In the genomic region with DNA sequence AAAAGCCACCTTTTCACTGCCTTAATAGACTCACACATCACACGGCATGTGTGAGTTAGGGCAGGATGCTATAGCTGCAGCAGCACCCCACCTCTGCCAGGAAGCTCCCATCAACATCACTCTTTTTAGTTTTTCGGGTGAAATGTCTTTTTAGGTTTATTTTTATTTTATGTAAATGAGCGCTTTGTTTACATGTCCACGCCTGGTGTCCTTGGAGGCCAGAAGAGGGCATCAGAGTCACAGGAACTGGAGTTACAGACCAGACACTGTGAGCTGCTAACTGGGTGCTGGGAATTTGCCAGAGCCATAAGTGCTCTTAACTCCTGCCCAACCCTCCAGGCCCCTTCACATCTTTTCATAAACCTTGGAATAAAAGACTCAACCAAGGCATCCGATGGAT, we compare ENCODE assay signal across 27 mouse cellular contexts. TPM values are rescaled to one million over a fixed set of nuclear protein-coding genes. Genes with fewer than 3 reads are reported as not detected.
DNase-seq lines count a peak whose midpoint lies in the region; ATAC-seq and TF ChIP-seq lines count a peak whose summit lies in the region.
"Had no signal": no experiment of that assay in that cellular context is flagged by ENCODE, and none has a peak within 500 bp of the region (broad histone marks: within the 10 kb centered on the region; RNA-seq: fewer than 3 reads in every experiment).

No protein-coding gene starts in this region.

- H3K27me3 ChIP-seq in intestine, postnatal 0 days (replicated peaks; ENCODE audit: control insufficient read depth, insufficient read depth, low read length): no peaks in the 10 kb centered on the region
- H3K27me3 ChIP-seq in intestine, embryonic 16.5 days (replicated peaks; ENCODE audit: control insufficient read depth, insufficient read depth, low read length): no peaks in the 10 kb centered on the region
- no peaks in the 10 kb centered on the region for H3K27me3 ChIP-seq in lung, postnatal 0 days (replicated peaks; ENCODE audit: insufficient read depth, low read length)
- no peaks in the 10 kb centered on the region for H3K27me3 ChIP-seq in stomach, postnatal 0 days (ENCODE audit: control insufficient read depth, insufficient read depth, low read length)
- H3K27me3 ChIP-seq: intestine, embryonic 15.5 days; kidney, embryonic 15.5 days; neural tube, embryonic 13.5 days; stomach, embryonic 15.5 days had no signal

- no peak overlapping the region for H3K9ac ChIP-seq in intestine, postnatal 0 days (ENCODE audit: low read depth, low read length)
- no peak overlapping the region for H3K9ac ChIP-seq in intestine, embryonic 16.5 days (ENCODE audit: low read depth, low read length)
- no peak overlapping the region for H3K9ac ChIP-seq in lung, postnatal 0 days (replicated peaks; ENCODE audit: low read depth)
- H3K9ac ChIP-seq in stomach, postnatal 0 days (ENCODE audit: low read length): no peak overlapping the region
- H3K9ac ChIP-seq: embryonic facial prominence, embryonic 13.5 days; hindbrain, embryonic 15.5 days; intestine, embryonic 15.5 days; kidney, embryonic 15.5 days; neural tube, embryonic 13.5 days; stomach, embryonic 15.5 days had no signal

- TF ChIP-seq EP300 in lung, postnatal 0 days (IDR thresholded peaks at IDR 0.05): no peak
- no peak for TF ChIP-seq EP300 in stomach, postnatal 0 days (optimal IDR thresholded peaks at IDR 0.05)

- peaks cover 14% of the 10 kb centered on the region; the same call in 1 of the 2 replicates for H3K36me3 ChIP-seq in intestine, postnatal 0 days (ENCODE audit: control insufficient read depth, insufficient read depth)
- no peaks in the 10 kb centered on the region for H3K36me3 ChIP-seq in intestine, embryonic 16.5 days (ENCODE audit: control insufficient read depth, insufficient read depth, low read length)
- no peaks in the 10 kb centered on the region for H3K36me3 ChIP-seq in lung, postnatal 0 days (ENCODE audit: insufficient read depth, low read length)
- H3K36me3 ChIP-seq in stomach, postnatal 0 days (ENCODE audit: control insufficient read depth, insufficient read depth, low read length): no peaks in the 10 kb centered on the region
- H3K36me3 ChIP-seq: embryonic facial prominence, embryonic 13.5 days; hindbrain, embryonic 15.5 days; intestine, embryonic 15.5 days; kidney, embryonic 15.5 days; neural tube, embryonic 13.5 days; stomach, embryonic 15.5 days had no signal

- WGBS in intestine, postnatal 0 days: 90% methylated on average over 5 of the region's 5 CpGs
- 86% methylated on average over 5 of the region's 5 CpGs for WGBS in intestine, embryonic 16.5 days
- WGBS in lung, postnatal 0 days: 80% methylated on average over 5 of the region's 5 CpGs
- WGBS in stomach, postnatal 0 days: 83% methylated on average over 5 of the region's 5 CpGs

- H3K27ac ChIP-seq in intestine, postnatal 0 days (ENCODE audit: low read depth, low read length): no peak overlapping the region
- H3K27ac ChIP-seq in intestine, embryonic 16.5 days (ENCODE audit: low read length): no peak overlapping the region
- no peak overlapping the region for H3K27ac ChIP-seq in lung, postnatal 0 days (ENCODE audit: low read length)
- no peak overlapping the region for H3K27ac ChIP-seq in stomach, postnatal 0 days (replicated peaks)
- H3K27ac ChIP-seq: embryonic facial prominence, embryonic 13.5 days; hindbrain, embryonic 15.5 days; intestine, embryonic 15.5 days; kidney, embryonic 15.5 days; neural tube, embryonic 13.5 days; stomach, embryonic 15.5 days had no signal

- ATAC-seq in intestine, postnatal 0 days: no peak
- no peak for ATAC-seq in intestine, embryonic 16.5 days
- ATAC-seq in lung, postnatal 0 days: no peak
- ATAC-seq in stomach, postnatal 0 days (ENCODE audit: low FRiP score, low TSS enrichment): no peak
- ATAC-seq: activated CD4-positive, CD25-positive, alpha-beta regulatory T cell, adult 4 months; forebrain, embryonic 14.5 days; intestine, embryonic 15.5 days had no signal

- H3K4me2 ChIP-seq in intestine, postnatal 0 days (replicated peaks; ENCODE audit: low read depth): no peak overlapping the region
- H3K4me2 ChIP-seq in intestine, embryonic 16.5 days (ENCODE audit: low read depth, low read length): no peak overlapping the region
- no peak overlapping the region for H3K4me2 ChIP-seq in lung, postnatal 0 days (replicated peaks; ENCODE audit: low read depth, low read length)
- H3K4me2 ChIP-seq in stomach, postnatal 0 days (replicated peaks; ENCODE audit: low read depth): no peak overlapping the region
- H3K4me2 ChIP-seq: embryonic facial prominence, embryonic 13.5 days; hindbrain, embryonic 15.5 days; intestine, embryonic 15.5 days; kidney, embryonic 15.5 days; neural tube, embryonic 13.5 days; stomach, embryonic 15.5 days had no signal

- no peak overlapping the region for H3K4me3 ChIP-seq in intestine, postnatal 0 days (ENCODE audit: low read depth, low read length)
- H3K4me3 ChIP-seq in intestine, embryonic 16.5 days (ENCODE audit: low read length): no peak overlapping the region
- H3K4me3 ChIP-seq in lung, postnatal 0 days (ENCODE audit: low read depth, low read length): no peak overlapping the region
- no peak overlapping the region for H3K4me3 ChIP-seq in stomach, postnatal 0 days (ENCODE audit: low read depth, low read length)
- H3K4me3 ChIP-seq: embryonic facial prominence, embryonic 13.5 days; erythroblast, embryonic 14.5 days; hindbrain, embryonic 15.5 days; intestine, embryonic 15.5 days; kidney, embryonic 15.5 days; myocyte; neural tube, embryonic 13.5 days; stomach, embryonic 15.5 days had no signal

- H3K4me1 ChIP-seq in intestine, postnatal 0 days (replicated peaks; ENCODE audit: control insufficient read depth, insufficient read depth, low read length): no peaks in the 10 kb centered on the region
- no peaks in the 10 kb centered on the region for H3K4me1 ChIP-seq in intestine, embryonic 16.5 days (ENCODE audit: control insufficient read depth, insufficient read depth, low read length)
- peaks cover 11% of the 10 kb centered on the region; the same call in 1 of the 2 replicates for H3K4me1 ChIP-seq in lung, postnatal 0 days (ENCODE audit: insufficient read depth, low read depth, low read length)
- no peaks in the 10 kb centered on the region for H3K4me1 ChIP-seq in stomach, postnatal 0 days (replicated peaks; ENCODE audit: control insufficient read depth, insufficient read depth)

- no peaks in the 10 kb centered on the region for H3K9me3 ChIP-seq in intestine, postnatal 0 days (ENCODE audit: control insufficient read depth)
- H3K9me3 ChIP-seq in intestine, embryonic 16.5 days (ENCODE audit: control insufficient read depth, low read length): no peaks in the 10 kb centered on the region
- no peaks in the 10 kb centered on the region for H3K9me3 ChIP-seq in lung, postnatal 0 days (ENCODE audit: low read length)
- no peaks in the 10 kb centered on the region for H3K9me3 ChIP-seq in stomach, postnatal 0 days (ENCODE audit: control insufficient read depth, low read length)
- H3K9me3 ChIP-seq: embryonic facial prominence, embryonic 13.5 days; hindbrain, embryonic 15.5 days; intestine, embryonic 15.5 days; kidney, embryonic 15.5 days; neural tube, embryonic 13.5 days; stomach, embryonic 15.5 days had no signal

- no peak for DNase-seq in lung, postnatal 0 days (ENCODE audit: low spot score)
- DNase-seq in lung, postnatal 10 days: no peak
- DNase-seq in ES-CJ7 (ENCODE audit: low read depth, low spot score): peak; percentile 34
- no peak for DNase-seq in stomach, postnatal 0 days (ENCODE audit: low spot score)
- DNase-seq in thymus, postnatal 10 days (ENCODE audit: low spot score in 2 of 2): no peak
- DNase-seq: adrenal gland, adult 8-10 months; cerebellum, postnatal 36 days; embryo, embryonic 11 days; heart, postnatal 4 days; lung, adult 18-20 months; lung, postnatal 4 days; midbrain, embryonic 14.5 days; retina, postnatal 1 day; right cerebral cortex, postnatal 4 days; thymus, adult 18-20 months had no signal

- TF ChIP-seq CTCF in intestine, postnatal 0 days (IDR thresholded peaks at IDR 0.05; ENCODE audit: low read depth): peak; percentile 33
- TF ChIP-seq CTCF in lung, postnatal 0 days (IDR thresholded peaks at IDR 0.05): 0 out of 2 replicates have a peak, but pooled peaks have one; percentile 15
- TF ChIP-seq CTCF in stomach, postnatal 0 days (IDR thresholded peaks at IDR 0.05; ENCODE audit: low read depth): peak; percentile 37

RNA-seq across cellular contexts. Expression of a gene that starts 25.9 kb away (rescaled TPM):
- 18.9 and 21.1 TPM in 2 replicates for polyA plus RNA-seq in intestine, postnatal 0 days (2015; fragmentation: Nextera tagmentation; extraction: Ambion mirVana)
- polyA plus RNA-seq in intestine, embryonic 16.5 days (2015; fragmentation: Nextera tagmentation; extraction: Ambion mirVana): 34.1 and 37.6 TPM in 2 replicates
- 19.7 and 22.1 TPM in 2 replicates for polyA plus RNA-seq in lung, postnatal 0 days (2015; fragmentation: Nextera tagmentation; extraction: Ambion mirVana)
- 26.0 and 27.8 TPM in 2 replicates for polyA plus RNA-seq in stomach, postnatal 0 days (2015; fragmentation: Nextera tagmentation; extraction: Ambion mirVana)
